Mouse (Mus musculus) cerebellum, adult 2 months (tissue): ENCODE measurements at regions not wholly inside any gene's neighbourhood (a gene's known extent, or its start where the extent isn't known, plus 50 kb on each side); places are given as distances from the start of the nearest gene placed in this dataset.

Source experiments
- DNase-seq, 2 experiments: peaks; one replicate each; pipeline ENCODE4 v3.0.0; 2021
- H3K27ac ChIP-seq: fragments of 200-500 bp; 2 replicates; pipeline ENCODE4 v1.5.1; 2012; ENCODE audit warnings: low read length, control low read depth, inconsistent platforms; ENCODE audit not compliant: insufficient read depth
- H3K27me3 ChIP-seq: fragments of 200-500 bp; 2 replicates; pipeline ENCODE4 v1.6.1; 2012; ENCODE audit warnings: inconsistent platforms, mild to moderate bottlenecking, low read length, moderate library complexity; ENCODE audit not compliant: control insufficient read depth, insufficient read depth
- H3K4me1 ChIP-seq: fragments of 200-500 bp; 2 replicates; pipeline ENCODE4 v1.6.1; 2011; ENCODE audit warnings: low read length; ENCODE audit not compliant: control insufficient read depth, insufficient read depth
- H3K4me3 ChIP-seq: fragments of 200-500 bp; replicated peaks from 2 replicates; pipeline ENCODE3; 2011; ENCODE audit warnings: mild to moderate bottlenecking, low read depth, low read length, control low read depth; ENCODE audit not compliant: insufficient read depth
- CTCF ChIP-seq: fragments of 200-500 bp; IDR thresholded peaks from 2 replicates; pipeline ENCODE4 v1.5.1; 2011; ENCODE audit warnings: low read depth, mild to moderate bottlenecking, control low read depth, low read length, moderate library complexity, borderline replicate concordance; ENCODE audit not compliant: insufficient read depth
- POLR2A ChIP-seq: fragments of 200-500 bp; IDR thresholded peaks from 2 replicates; pipeline ENCODE4 v1.6.1; 2011; ENCODE audit warnings: low read length, control low read depth, borderline replicate concordance; ENCODE audit not compliant: insufficient read depth
- WGBS: fragments of 180-500 bp; shearing (Covaris S2); methylation state at CpG from one replicate; pipeline ENCODE4 v1.1.7; 2018; 5-methylcytosine and 5-hydroxymethylcytosine counted together

DNA sequence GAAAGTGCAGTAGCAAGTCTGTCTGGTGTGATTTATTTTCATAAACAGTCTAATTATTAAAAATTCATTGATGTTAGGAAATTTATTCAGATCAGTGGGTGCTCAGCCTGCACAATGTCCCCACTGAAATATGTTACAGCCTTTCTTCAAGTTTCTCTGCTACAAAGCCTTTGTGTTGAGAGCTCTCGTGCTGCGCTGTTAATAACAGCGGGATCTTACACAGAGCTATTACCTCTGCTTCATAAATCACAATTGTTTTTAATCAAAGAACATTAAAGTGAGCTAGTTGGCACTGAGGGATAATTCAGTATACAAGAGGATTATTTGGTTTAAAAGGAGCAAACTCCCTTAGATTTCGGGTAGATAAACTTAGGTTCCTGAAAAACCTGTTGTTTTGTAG is 85.7 kb upstream of the Vgll3 start:
- no peak for DNase-seq
- Histone ChIP-seq H3K4me3 (no peak overlapping the region), H3K4me1 (no peaks in the 10 kb centered on the region), H3K27ac (no peak overlapping the region), H3K27me3 (no peaks in the 10 kb centered on the region)
- TF ChIP-seq CTCF (no peak), POLR2A (no peak)
- WGBS, result 46% methylated on average over 4 of the region's 4 CpGs

DNA sequence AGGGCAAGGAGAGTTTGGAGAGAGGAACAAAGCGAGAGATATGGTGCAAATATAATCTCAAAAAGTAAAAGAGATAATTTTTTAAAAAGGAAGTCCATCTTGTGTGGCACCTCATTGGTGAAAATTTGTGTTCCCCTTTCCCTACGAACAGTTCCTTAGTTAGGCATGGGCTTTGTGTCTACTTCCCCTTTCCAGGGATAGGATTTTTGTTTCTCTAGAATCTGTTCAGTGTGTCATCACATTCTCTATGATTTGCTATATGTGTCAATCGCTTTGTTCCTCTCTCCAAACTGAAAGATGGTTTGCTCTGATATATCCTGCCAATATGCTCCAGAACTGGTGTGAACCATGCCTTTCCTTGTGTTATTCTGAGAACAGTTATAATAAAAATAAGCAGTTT is 75.4 kb upstream of the Vgll3 start:
- 84% methylated on average over 3 of the region's 3 CpGs for WGBS
- no peak overlapping the region for H3K27ac ChIP-seq
- H3K27me3 ChIP-seq, result no peaks in the 10 kb centered on the region
- no peak for DNase-seq
- TF ChIP-seq POLR2A (no peak), CTCF (no peak)
- no peaks in the 10 kb centered on the region for H3K4me1 ChIP-seq
- no peak overlapping the region for H3K4me3 ChIP-seq

GRCm38 (mm10) chr16:65742951-65743350 is 72.1 kb upstream of the Vgll3 start:
- Histone ChIP-seq H3K4me3 (no peak overlapping the region), H3K27me3 (no peaks in the 10 kb centered on the region), H3K4me1 (no peaks in the 10 kb centered on the region), H3K27ac (no peak overlapping the region)
- TF ChIP-seq POLR2A, result no peak
- no peak for TF ChIP-seq CTCF
- DNase-seq, result no peak

GRCm38 (mm10) chr16:65755667-65756066 is 59.4 kb upstream of the Vgll3 start:
- WGBS, result 5% methylated on average over 2 of the region's 2 CpGs
- no peak overlapping the region for H3K27ac ChIP-seq
- DNase-seq, result no peak

More at GRCm38 (mm10) chr16:65755667-65756066, 59.4 kb upstream of the Vgll3 start:
- TF ChIP-seq CTCF, result no peak
- no peak for TF ChIP-seq POLR2A
- H3K4me1 ChIP-seq, result no peaks in the 10 kb centered on the region
- no peaks in the 10 kb centered on the region for H3K27me3 ChIP-seq
- H3K4me3 ChIP-seq, result no peak overlapping the region
